Mouse (Mus musculus) limb, embryonic 14.5 days (tissue): ENCODE results near the gene Mrtfb. TPM values are rescaled to one million over a fixed set of nuclear protein-coding genes. Genes with fewer than 3 reads are reported as not detected.

Experiments used
- ATAC-seq: fragments of 200-750 bp; cut with Nextera tagmentation; 2 replicates; pipeline ENCODE4 v1.8.0; 2017; ENCODE audit warnings: low read depth, moderate number of reproducible peaks, moderate TSS enrichment; ENCODE audit not compliant: low FRiP score
- DNase-seq: peaks from one replicate; pipeline ENCODE4 v3.0.0-alpha.2; 2015; ENCODE audit warnings: low spot score
- H3K27ac ChIP-seq: fragments of 300-500 bp; sonication (generic); replicated peaks from 2 replicates; pipeline ENCODE4 v1.5.1; 2014; ENCODE audit warnings: low read depth, mild to moderate bottlenecking, low read length, moderate library complexity, mixed read lengths
- H3K27me3 ChIP-seq: fragments of 300-500 bp; sonication (generic); 2 replicates; pipeline ENCODE4 v1.6.1; 2014; ENCODE audit warnings: low read length, mixed read lengths; ENCODE audit not compliant: control insufficient read depth, insufficient read depth
- H3K36me3 ChIP-seq: fragments of 300-500 bp; sonication (generic); 2 replicates; pipeline ENCODE4 v1.6.1; 2014; ENCODE audit warnings: mild to moderate bottlenecking, low read length, moderate library complexity, mixed read lengths; ENCODE audit not compliant: control insufficient read depth, insufficient read depth
- H3K4me1 ChIP-seq: fragments of 300-500 bp; sonication (generic); 2 replicates; pipeline ENCODE4 v1.6.1; 2014; ENCODE audit warnings: antibody characterized with exemption, low read length, mixed read lengths; ENCODE audit not compliant: control insufficient read depth, insufficient read depth
- H3K4me2 ChIP-seq: fragments of 300-500 bp; sonication (generic); replicated peaks from 2 replicates; pipeline ENCODE4 v1.6.1; 2014; ENCODE audit warnings: low read depth, mild to moderate bottlenecking, low read length, moderate library complexity; ENCODE audit not compliant: severe bottlenecking
- H3K4me3 ChIP-seq: fragments of 300-500 bp; sonication (generic); replicated peaks from 2 replicates; pipeline ENCODE4 v1.5.1; 2014; ENCODE audit warnings: low read length
- H3K9ac ChIP-seq: fragments of 300-500 bp; sonication (generic); 2 replicates; pipeline ENCODE4 v1.6.1; 2014; ENCODE audit warnings: mild to moderate bottlenecking, low read depth, low read length, moderate library complexity; ENCODE audit not compliant: severe bottlenecking
- H3K9me3 ChIP-seq: fragments of 300-500 bp; sonication (generic); 2 replicates; pipeline ENCODE4 v1.6.1; 2016; ENCODE audit warnings: low read length; ENCODE audit not compliant: control insufficient read depth
- POLR2A ChIP-seq: fragments of 200-500 bp; IDR thresholded peaks from 2 replicates; pipeline ENCODE4 v1.8.0; 2012; ENCODE audit warnings: inconsistent platforms, mild to moderate bottlenecking, moderate library complexity, borderline replicate concordance; ENCODE audit not compliant: insufficient read depth, insufficient read length; ENCODE audit errors: extremely low read depth
- WGBS: fragments of 180-500 bp; shearing (Covaris S2); extraction: QIAGEN DNeasy Blood & Tissue Kit; methylation state at CpG from one replicate; pipeline ENCODE4 v1.1.7; 2014; 5-methylcytosine and 5-hydroxymethylcytosine counted together
- polyA plus RNA-seq, 2 experiments: library from polyadenylated mRNA; depleted of rRNA in 1 of 2; stranded (reverse) in 1 of 2; unstranded in 1 of 2; fragments of >200 nt; fragmentation: Nextera tagmentation in 1 of 2; extraction: Ambion mirVana in 1 of 2; gene quantifications; 2 replicates each; pipeline versions ENCODE4 v1.2.1 to v1.2.3; 2012 to 2014

The Mrtfb gene
- polyA plus RNA-seq, 2 experiments, result 11.8 to 26.0 TPM

GRCm38 (mm10) chr16:13416465-13416864 lies 160.2 kb downstream of the Mrtfb start:
- Histone ChIP-seq H3K4me1 (no peaks in the 10 kb centered on the region), H3K36me3 (peaks cover 35% of the 10 kb centered on the region), H3K9ac (no peak overlapping the region), H3K4me2 (no peak overlapping the region), H3K27me3 (no peaks in the 10 kb centered on the region), H3K27ac (no peak overlapping the region), H3K4me3 (no peak overlapping the region), H3K9me3 (no peaks in the 10 kb centered on the region)
- WGBS, result 79% methylated on average over 10 of the region's 10 CpGs
- no peak for DNase-seq
- ATAC-seq, result no peak
- TF ChIP-seq POLR2A, result no peak

GRCm38 (mm10) chr16:13417904-13418303 lies 161.6 kb downstream of the Mrtfb start:
- Histone ChIP-seq H3K4me2 (no peak overlapping the region), H3K27me3 (no peaks in the 10 kb centered on the region), H3K27ac (no peak overlapping the region), H3K9me3 (no peaks in the 10 kb centered on the region), H3K9ac (no peak overlapping the region), H3K36me3 (peaks cover 21% of the 10 kb centered on the region), H3K4me3 (no peak overlapping the region), H3K4me1 (no peaks in the 10 kb centered on the region)
- no peak for TF ChIP-seq POLR2A
- 74% methylated on average over 5 of the region's 5 CpGs for WGBS
- DNase-seq (no peak), ATAC-seq (no peak)

- H3K27me3 ChIP-seq, result no peaks in the 10 kb centered on the region
These were observed 163.5 kb downstream of the Mrtfb start for GRCm38 (mm10) chr16:13419752-13420151.

GRCm38 (mm10) chr16:13422522-13422921 lies 166.2 kb downstream of the Mrtfb start:
- H3K9ac ChIP-seq, result no peak overlapping the region
- H3K36me3 ChIP-seq, result no peaks in the 10 kb centered on the region
- H3K9me3 ChIP-seq, result no peaks in the 10 kb centered on the region
- ATAC-seq (no peak), DNase-seq (no peak)
- no peak overlapping the region for H3K4me3 ChIP-seq
- no peaks in the 10 kb centered on the region for H3K27me3 ChIP-seq
- H3K27ac ChIP-seq, result no peak overlapping the region
- 89% methylated on average over 3 of the region's 3 CpGs for WGBS
- H3K4me2 ChIP-seq, result no peak overlapping the region
- no peaks in the 10 kb centered on the region for H3K4me1 ChIP-seq
- TF ChIP-seq POLR2A, result no peak

More at GRCm38 (mm10) chr16:13419752-13420151, 163.5 kb downstream of the Mrtfb start:
- WGBS, result 77% methylated on average over 2 of the region's 2 CpGs
- no peak overlapping the region for H3K9ac ChIP-seq
- no peak overlapping the region for H3K27ac ChIP-seq
- H3K4me1 ChIP-seq, result no peaks in the 10 kb centered on the region
- no peak overlapping the region for H3K4me2 ChIP-seq
- DNase-seq, result no peak
- H3K9me3 ChIP-seq, result no peaks in the 10 kb centered on the region
- no peak for TF ChIP-seq POLR2A
- ATAC-seq, result no peak
- H3K36me3 ChIP-seq, result 0 out of 2 replicates have a peak, but pooled peaks cover 8% of the 10 kb centered on the region
- H3K4me3 ChIP-seq, result no peak overlapping the region

GRCm38 (mm10) chr16:13423587-13424355 lies 167.5 kb downstream of the Mrtfb start:
- Histone ChIP-seq H3K27me3 (no peaks in the 10 kb centered on the region), H3K4me2 (no peak overlapping the region), H3K9me3 (no peaks in the 10 kb centered on the region), H3K4me3 (no peak overlapping the region), H3K27ac (no peak overlapping the region), H3K9ac (no peak overlapping the region), H3K36me3 (no peaks in the 10 kb centered on the region), H3K4me1 (no peaks in the 10 kb centered on the region)
- 85% methylated on average over 8 of the region's 8 CpGs for WGBS
- ATAC-seq (no peak), DNase-seq (no peak)
- no peak for TF ChIP-seq POLR2A
